Mouse (Mus musculus) ZHBTc4 (cell line): ENCODE results near the gene Pf4.
"Not testable (repeated sequence)": the region's sequence is repeated elsewhere in the genome, so short reads cannot be mapped to it uniquely, and the experiment has no call there.

Experiments
- DNase-seq: peaks from one replicate; pipeline ENCODE4 v3.0.0-alpha.2; 2011; ENCODE audit warnings: low read depth, low spot score

The Pf4 gene

GRCm38 (mm10) chr5:90785659-90786588, 13.7 kb downstream of the Pf4 start, which contains the start of gene Cxcl3:
Gene Cxcl3 (plus strand): TSS chr5:90786103.
- peak; percentile 70 for DNase-seq

GRCm38 (mm10) chr5:90788114-90788513, 15.9 kb downstream of the Pf4 start:
- DNase-seq, result peak; percentile 43

GRCm38 (mm10) chr5:90789306-90790073, 17.3 kb downstream of the Pf4 start:
- DNase-seq, result no peak

GRCm38 (mm10) chr5:90790074-90790502, 17.9 kb downstream of the Pf4 start:
- DNase-seq, result no peak

- no peak for DNase-seq
Measured at GRCm38 (mm10) chr5:90794195-90794625, 22.0 kb downstream of the Pf4 start, which contains the start of gene Cxcl15. Gene Cxcl15 (plus strand): TSS chr5:90794534.

- DNase-seq, result not testable (repeated sequence)
Measured at GRCm38 (mm10) chr5:90795392-90795791, 23.2 kb downstream of the Pf4 start.

- DNase-seq, result no peak
Measured at GRCm38 (mm10) chr5:90804574-90804973, 32.3 kb downstream of the Pf4 start.

GRCm38 (mm10) chr5:90806050-90806449, 33.8 kb downstream of the Pf4 start:
- DNase-seq, result no peak

GRCm38 (mm10) chr5:90807176-90807950, 35.1 kb downstream of the Pf4 start:
- no peak for DNase-seq

GRCm38 (mm10) chr5:90819756-90820155, 47.5 kb downstream of the Pf4 start:
- DNase-seq, result no peak
